Comparison of ENCODE assay signal across 16 mouse cellular contexts in genomic region chr1:120124839-120125238, GRCm38 (mm10). TPM values are rescaled to one million over a fixed set of nuclear protein-coding genes. Genes with fewer than 3 reads are reported as not detected.
A peak's percentile ranks its signal among the peaks of the same experiment; 100 is the strongest.
DNase-seq lines count a peak whose midpoint lies in the region; TF ChIP-seq lines count a peak whose summit lies in the region.
"Had no signal": no experiment of that assay in that cellular context is flagged by ENCODE, and none has a peak within 500 bp of the region (broad histone marks: within the 10 kb centered on the region; RNA-seq: fewer than 3 reads in every experiment).

No protein-coding gene starts in this region.

- no peak overlapping the region for H3K27ac ChIP-seq in kidney, adult 2 months (ENCODE audit: insufficient read depth, low read depth, low read length)
- H3K27ac ChIP-seq in small intestine, adult 2 months (ENCODE audit: insufficient read depth, low read depth, low read length), result peak overlapping the region; percentile 82
- H3K27ac ChIP-seq: gastrocnemius, adult 2 months; hindbrain, postnatal 0 days; layer of hippocampus, adult 2 months; lung, embryonic 15.5 days had no signal

- no peak for TF ChIP-seq CTCF in kidney, adult 2 months (conservative IDR thresholded peaks at IDR 0.05; ENCODE audit: insufficient read depth, insufficient read length, low read depth, low read length)
- no peak for TF ChIP-seq CTCF in small intestine, adult 2 months (IDR thresholded peaks at IDR 0.05; ENCODE audit: extremely low read depth, insufficient read length, insufficient replicate concordance, low read depth, low read length)

- peaks cover 10% of the 10 kb centered on the region for H3K4me1 ChIP-seq in kidney, adult 2 months (ENCODE audit: control insufficient read depth, insufficient read depth, low read length)
- H3K4me1 ChIP-seq in small intestine, adult 2 months (ENCODE audit: control insufficient read depth, insufficient read depth, insufficient read length, low read length), result peaks cover 35% of the 10 kb centered on the region; the same call in 1 of the 2 replicates

- TF ChIP-seq POLR2A in kidney, adult 2 months (IDR thresholded peaks at IDR 0.05; ENCODE audit: low read depth, low read length), result no peak
- TF ChIP-seq POLR2A in small intestine, adult 2 months (IDR thresholded peaks at IDR 0.05; ENCODE audit: low read depth, low read length), result no peak

- no peak overlapping the region for H3K4me3 ChIP-seq in kidney, adult 2 months (ENCODE audit: insufficient read depth, low read depth, low read length)
- no peak overlapping the region for H3K4me3 ChIP-seq in small intestine, adult 2 months (ENCODE audit: low read depth, low read length)
- H3K4me3 ChIP-seq: gastrocnemius, adult 2 months; layer of hippocampus, adult 2 months; lung, embryonic 15.5 days had no signal

- WGBS in kidney, adult 2 months, result 41% methylated on average over 4 of the region's 4 CpGs
- 24% methylated on average over 4 of the region's 4 CpGs for WGBS in small intestine, adult 2 months

- no peaks in the 10 kb centered on the region for H3K36me3 ChIP-seq in kidney, adult 2 months (ENCODE audit: control insufficient read depth, insufficient read depth, low read length)
- H3K36me3 ChIP-seq in small intestine, adult 2 months (ENCODE audit: control insufficient read depth, insufficient read depth, low read length), result no peaks in the 10 kb centered on the region
- H3K36me3 ChIP-seq: lung, embryonic 15.5 days had no signal

- peak; percentile 64 for DNase-seq in kidney, adult 2 months
- DNase-seq in kidney, postnatal 10 days, result no peak
- peak; percentile 19 to 61 for DNase-seq in urinary bladder, adult 18-20 months (ENCODE audit: low spot score in 2 of 2)
- no peak for DNase-seq in urinary bladder, adult 2 months (ENCODE audit: low spot score)
- DNase-seq in adipocyte (ENCODE audit: low spot score), result peak; percentile 43
- DNase-seq in cerebellum, postnatal 25 days, result no peak
- no peak for DNase-seq in gastrocnemius, postnatal 10 days
- DNase-seq: cerebellum, adult 8-10 months; embryo, embryonic 11 days; gastrocnemius, adult 2 months; heart, postnatal 36 days; liver had no signal

- H3K27me3 ChIP-seq in kidney, adult 2 months (replicated peaks; ENCODE audit: control insufficient read depth, insufficient read depth, low read length), result no peaks in the 10 kb centered on the region
- H3K27me3 ChIP-seq in small intestine, adult 2 months (ENCODE audit: control insufficient read depth, insufficient read depth, low read length), result no peaks in the 10 kb centered on the region
- H3K27me3 ChIP-seq: lung, embryonic 15.5 days had no signal

RNA-seq across cellular contexts. Expression of gene 3110009E18Rik, which starts 3.9 kb away (rescaled TPM):
- polyA plus RNA-seq in kidney, adult 2 months (2012; rRNA removed), result 4.3 and 5.1 TPM in 2 replicates
- polyA plus RNA-seq in urinary bladder, adult 2 months (2012; rRNA removed), result 8.1 and 9.5 TPM in 2 replicates
- not detected in 2 replicates for polyA plus RNA-seq in small intestine, adult 2 months (2012; rRNA removed)
- 1 to 10 TPM; 5.7 to 7.3 TPM for total RNA-seq in gastrocnemius, postnatal 10 days (2021)

RNA-seq across cellular contexts. Expression of gene Dbi, which starts 4.0 kb away (rescaled TPM):
- 1,108 and 1,337 TPM in 2 replicates for polyA plus RNA-seq in kidney, adult 2 months (2012; rRNA removed)
- polyA plus RNA-seq in urinary bladder, adult 2 months (2012; rRNA removed), result 364 and 515 TPM in 2 replicates
- polyA plus RNA-seq in small intestine, adult 2 months (2012; rRNA removed), result 419 and 468 TPM in 2 replicates
- 100 to 1,000 TPM; 254 to 263 TPM for total RNA-seq in gastrocnemius, postnatal 10 days (2021)

RNA-seq across cellular contexts. Expression of gene Tmem37, which starts 51.0 kb away (rescaled TPM):
- polyA plus RNA-seq in kidney, adult 2 months (2012; rRNA removed), result 232 and 266 TPM in 2 replicates
- polyA plus RNA-seq in urinary bladder, adult 2 months (2012; rRNA removed), result 6.6 and 7.6 TPM in 2 replicates
- 121 and 171 TPM in 2 replicates for polyA plus RNA-seq in small intestine, adult 2 months (2012; rRNA removed)
- total RNA-seq in gastrocnemius, postnatal 10 days (2021), result 10 to 100 TPM in 1 of 2 experiments, 1 to 10 TPM in 1; 8.7 to 12.6 TPM

Comparison
In these comparisons a context has a peak if more than half of its experiments do, and no peak if none do; other contexts are left out.
1. DNase-seq: peak in kidney, adult 2 months (single experiment), urinary bladder, adult 18-20 months (2 of 2) and adipocyte (single experiment); none in kidney, postnatal 10 days (single experiment), urinary bladder, adult 2 months (single experiment), cerebellum, postnatal 25 days (0 of 2) and gastrocnemius, postnatal 10 days (single experiment).
2. RNA of gene Tmem37, which starts 51.0 kb away (polyA plus RNA-seq): 232 to 266 TPM in kidney, adult 2 months and 121 to 171 TPM in small intestine, adult 2 months; 6.6 to 7.6 TPM in urinary bladder, adult 2 months; every median in the first group is over 10 times any median in the second.